ENCODE assay signal across 16 mouse cellular contexts in genomic region chr2:70897373-70897772, GRCm38 (mm10).
"Had no signal": no experiment of that assay in that cellular context is flagged by ENCODE, and none has a peak within 500 bp of the region (broad histone marks: within the 10 kb centered on the region; RNA-seq: fewer than 3 reads in every experiment).

No protein-coding gene starts in this region.

- H3K27ac ChIP-seq: kidney, postnatal 0 days; layer of hippocampus, adult 2 months; limb, embryonic 15.5 days; liver, embryonic 12.5 days; midbrain, embryonic 10.5 days; neural tube, embryonic 13.5 days had no signal

- H3K27me3 ChIP-seq: limb, embryonic 15.5 days; neural tube, embryonic 13.5 days had no signal

- H3K36me3 ChIP-seq: limb, embryonic 15.5 days; liver, embryonic 12.5 days; midbrain, embryonic 10.5 days; neural tube, embryonic 13.5 days had no signal

- H3K4me2 ChIP-seq: limb, embryonic 15.5 days; liver, embryonic 12.5 days; lung, embryonic 14.5 days; neural tube, embryonic 13.5 days had no signal

- H3K4me3 ChIP-seq: layer of hippocampus, adult 2 months; limb, embryonic 15.5 days; liver, embryonic 12.5 days; midbrain, embryonic 10.5 days; neural tube, embryonic 13.5 days had no signal

- H3K9ac ChIP-seq: limb, embryonic 15.5 days; liver, embryonic 12.5 days; lung, embryonic 14.5 days; neural tube, embryonic 13.5 days had no signal

- DNase-seq: kidney, adult 11 months; kidney, adult 9 months; kidney, postnatal 36 days; lung, embryonic 14.5 days; lung, postnatal 10 days; lung, postnatal 4 days; retina, postnatal 1 day; spleen, adult 18-20 months; thymus, postnatal 36 days had no signal

- ATAC-seq: liver, embryonic 12.5 days; midbrain, embryonic 16.5 days had no signal

- H3K4me1 ChIP-seq: liver, embryonic 12.5 days; midbrain, embryonic 10.5 days had no signal

- H3K9me3 ChIP-seq: limb, embryonic 15.5 days; liver, embryonic 12.5 days; midbrain, embryonic 10.5 days; neural tube, embryonic 13.5 days had no signal
